Mouse (Mus musculus): Measurements from ENCODE around the gene Arhgef12.

- no peak for TF ChIP-seq CTCF (IDR thresholded peaks at IDR 0.05; ENCODE audit: low read depth, low read length)
- no peak for TF ChIP-seq POLR2AphosphoS5 (IDR thresholded peaks at IDR 0.05; ENCODE audit: insufficient replicate concordance, low read depth, low read length)
- TF ChIP-seq GATA1 (IDR thresholded peaks at IDR 0.05; ENCODE audit: borderline replicate concordance, low read length) = no peak
Observed at GRCm38 (mm10) chr9:43116134-43116996, 9.3 kb upstream of the Arhgef12 start, which contains the start of gene Tmem136.

All from G1E (cell line).